Mouse (Mus musculus): ENCODE measurements at regions not wholly inside any gene's neighbourhood (a gene's known extent, or its start where the extent isn't known, plus 50 kb on each side); places are given as distances from the start of the nearest gene placed in this dataset.

GRCm38 (mm10) chr13:31330731-31331130, 225.2 kb upstream of the Foxq1 start:
- no peak for DNase-seq (ENCODE audit: low spot score in 2 of 2)

GRCm38 (mm10) chr13:31334981-31335380, 221.0 kb upstream of the Foxq1 start:
- no peak for DNase-seq (ENCODE audit: low spot score in 2 of 2)

- no peak for DNase-seq (ENCODE audit: low spot score in 2 of 2)
These were observed 218.3 kb upstream of the Foxq1 start for GRCm38 (mm10) chr13:31337631-31338030.

GRCm38 (mm10) chr13:31339386-31339785, 216.5 kb upstream of the Foxq1 start:
- no peak for DNase-seq (ENCODE audit: low spot score in 2 of 2)

- no peak for DNase-seq (ENCODE audit: low spot score in 2 of 2)
These were observed 216.0 kb upstream of the Foxq1 start for GRCm38 (mm10) chr13:31339901-31340300.

- no peak for DNase-seq (ENCODE audit: low spot score in 2 of 2)
These were observed 215.5 kb upstream of the Foxq1 start for GRCm38 (mm10) chr13:31340363-31340948.

GRCm38 (mm10) chr13:31341282-31342100, 214.4 kb upstream of the Foxq1 start:
- no peak for DNase-seq (ENCODE audit: low spot score in 2 of 2)

- DNase-seq (ENCODE audit: low spot score in 2 of 2), result no peak
These were observed 209.7 kb upstream of the Foxq1 start for GRCm38 (mm10) chr13:31346205-31346604.

GRCm38 (mm10) chr13:31347000-31347399, 208.9 kb upstream of the Foxq1 start:
- no peak for DNase-seq (ENCODE audit: low spot score in 2 of 2)

- DNase-seq (ENCODE audit: low spot score in 2 of 2), result no peak
These were observed 206.3 kb upstream of the Foxq1 start for GRCm38 (mm10) chr13:31349671-31350070.

GRCm38 (mm10) chr13:31351481-31351880, 204.5 kb upstream of the Foxq1 start:
- no peak for DNase-seq (ENCODE audit: low spot score in 2 of 2)

GRCm38 (mm10) chr13:31352825-31353224, 203.1 kb upstream of the Foxq1 start:
- DNase-seq (ENCODE audit: low spot score in 2 of 2), result no peak

- no peak for DNase-seq (ENCODE audit: low spot score in 2 of 2)
These were observed 196.6 kb upstream of the Foxq1 start for GRCm38 (mm10) chr13:31359353-31359752.

- peak in 1 of 2 experiments; percentile 9 for DNase-seq (ENCODE audit: low spot score in 2 of 2)
These were observed 193.5 kb upstream of the Foxq1 start for GRCm38 (mm10) chr13:31362386-31362785.

- no peak for DNase-seq (ENCODE audit: low spot score in 2 of 2)
These were observed 191.6 kb upstream of the Foxq1 start for GRCm38 (mm10) chr13:31364369-31364768.

GRCm38 (mm10) chr13:31367226-31367625, 188.7 kb upstream of the Foxq1 start:
- no peak for DNase-seq (ENCODE audit: low spot score in 2 of 2)

- DNase-seq (ENCODE audit: low spot score in 2 of 2), result no peak
These were observed 186.8 kb upstream of the Foxq1 start for GRCm38 (mm10) chr13:31369182-31369581.

GRCm38 (mm10) chr13:31370873-31371272, 185.1 kb upstream of the Foxq1 start:
- DNase-seq (ENCODE audit: low spot score in 2 of 2), result no peak

- DNase-seq (ENCODE audit: low spot score in 2 of 2), result no peak
These were observed 181.9 kb upstream of the Foxq1 start for GRCm38 (mm10) chr13:31374006-31374405.

GRCm38 (mm10) chr13:31393421-31394215, 162.3 kb upstream of the Foxq1 start:
- no peak for DNase-seq (ENCODE audit: low spot score in 2 of 2)

GRCm38 (mm10) chr13:31396216-31396910, 159.6 kb upstream of the Foxq1 start:
- DNase-seq (ENCODE audit: low spot score in 2 of 2), result no peak

- DNase-seq (ENCODE audit: low spot score in 2 of 2), result no peak
These were observed 158.7 kb upstream of the Foxq1 start for GRCm38 (mm10) chr13:31397246-31397645.
